Mouse (Mus musculus): ENCODE results near the gene Isoc2b. TPM values are rescaled to one million over a fixed set of nuclear protein-coding genes. Genes with fewer than 3 reads are reported as not detected.

Gene Isoc2b
- total and polyA plus RNA-seq, 2 experiments from 2014 or later, result 2.0 to 3.7 TPM

GRCm38 (mm10) chr7:4878186-4878585, 8.1 kb upstream of the Isoc2b start:
- DNase-seq (ENCODE audit: low spot score) (no peak), ATAC-seq (ENCODE audit: low FRiP score) (no peak)
- H3K27me3 ChIP-seq (ENCODE audit: insufficient read depth, low read length), result no peaks in the 10 kb centered on the region
- no peak overlapping the region for H3K4me2 ChIP-seq (ENCODE audit: low read depth, low read length, poor library complexity, severe bottlenecking)
- peak; percentile 41; the same call in 1 of the 2 replicates for TF ChIP-seq CTCF (IDR thresholded peaks at IDR 0.05)
- no peak overlapping the region for H3K9ac ChIP-seq (replicated peaks; ENCODE audit: low read length, poor library complexity, severe bottlenecking)
- no peaks in the 10 kb centered on the region for H3K36me3 ChIP-seq (ENCODE audit: insufficient read depth, low read length)
- H3K4me3 ChIP-seq (ENCODE audit: low read depth, low read length), result no peak overlapping the region
- H3K27ac ChIP-seq (ENCODE audit: low read depth, low read length), result no peak overlapping the region
- H3K4me1 ChIP-seq (ENCODE audit: insufficient read depth, low read length), result no peaks in the 10 kb centered on the region
- no peaks in the 10 kb centered on the region for H3K9me3 ChIP-seq (ENCODE audit: low read length)

DNA sequence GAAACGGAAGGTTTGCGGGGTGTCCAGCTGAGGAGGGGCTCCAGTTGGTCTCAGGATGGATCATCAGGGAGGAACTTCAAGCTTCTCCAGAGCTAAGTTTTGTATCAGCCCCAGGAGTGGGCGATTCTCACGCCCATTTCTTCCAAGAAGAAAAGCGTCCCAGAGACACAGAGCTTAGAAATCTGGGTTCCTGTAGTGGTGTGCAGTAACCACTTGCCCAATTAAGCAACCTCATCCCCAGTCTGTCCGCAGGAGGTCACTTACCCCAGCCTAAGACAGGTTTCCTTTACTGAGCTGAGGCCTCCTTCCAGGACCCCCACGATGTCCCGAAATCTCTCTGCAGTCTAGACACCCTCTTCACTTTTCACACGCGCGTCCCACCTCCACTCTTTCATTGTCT, 7.2 kb upstream of the Isoc2b start:
- no peak for DNase-seq (ENCODE audit: low spot score)
- Histone ChIP-seq H3K9ac (replicated peaks; ENCODE audit: low read length, poor library complexity, severe bottlenecking) (peak overlapping the region; percentile 42), H3K4me3 (ENCODE audit: low read depth, low read length) (peak overlapping the region; percentile 49), H3K27me3 (ENCODE audit: insufficient read depth, low read length) (no peaks in the 10 kb centered on the region), H3K27ac (ENCODE audit: low read depth, low read length) (no peak overlapping the region), H3K4me1 (ENCODE audit: insufficient read depth, low read length) (no peaks in the 10 kb centered on the region), H3K4me2 (ENCODE audit: low read depth, low read length, poor library complexity, severe bottlenecking) (peak overlapping the region; percentile 67), H3K9me3 (ENCODE audit: low read length) (no peaks in the 10 kb centered on the region), H3K36me3 (ENCODE audit: insufficient read depth, low read length) (no peaks in the 10 kb centered on the region)
- ATAC-seq (ENCODE audit: low FRiP score), result peak; percentile 20; the same call in 1 of the 2 replicates
- TF ChIP-seq CTCF (IDR thresholded peaks at IDR 0.05), result no peak
- WGBS, result 7% methylated on average over 11 of the region's 11 CpGs

- Histone ChIP-seq H3K9me3 (ENCODE audit: low read length) (no peaks in the 10 kb centered on the region), H3K4me2 (ENCODE audit: low read depth, low read length, poor library complexity, severe bottlenecking) (peak within 1 kb of the TSS; percentile 67), H3K27ac (ENCODE audit: low read depth, low read length) (peak within 1 kb of the TSS; percentile 55), H3K27me3 (ENCODE audit: insufficient read depth, low read length) (no peaks in the 10 kb centered on the region), H3K36me3 (ENCODE audit: insufficient read depth, low read length) (no peaks in the 10 kb centered on the region), H3K4me3 (ENCODE audit: low read depth, low read length) (peak within 1 kb of the TSS; percentile 49), H3K4me1 (ENCODE audit: insufficient read depth, low read length) (no peaks in the 10 kb centered on the region), H3K9ac (replicated peaks; ENCODE audit: low read length, poor library complexity, severe bottlenecking) (peak within 1 kb of the TSS; percentile 52)
- WGBS, result 1% methylated on average over 22 of the region's 22 CpGs
- ATAC-seq (ENCODE audit: low FRiP score), result peak; percentile 99
- peak; percentile 95 for DNase-seq (ENCODE audit: low spot score)
- TF ChIP-seq CTCF (IDR thresholded peaks at IDR 0.05), result no peak
Measured at GRCm38 (mm10) chr7:4876753-4877221, 6.7 kb upstream of the Isoc2b start, which contains the start of gene Isoc2a. Gene Isoc2a, plus strand, starts transcription at chr7:4877153.

- Histone ChIP-seq H3K9ac (replicated peaks; ENCODE audit: low read length, poor library complexity, severe bottlenecking) (peak overlapping the region; percentile 59), H3K9me3 (ENCODE audit: low read length) (no peaks in the 10 kb centered on the region), H3K4me3 (ENCODE audit: low read depth, low read length) (peak overlapping the region; percentile 44), H3K36me3 (ENCODE audit: insufficient read depth, low read length) (no peaks in the 10 kb centered on the region), H3K27ac (ENCODE audit: low read depth, low read length) (peak overlapping the region; percentile 57), H3K4me2 (ENCODE audit: low read depth, low read length, poor library complexity, severe bottlenecking) (peak overlapping the region; percentile 68), H3K27me3 (ENCODE audit: insufficient read depth, low read length) (no peaks in the 10 kb centered on the region), H3K4me1 (ENCODE audit: insufficient read depth, low read length) (no peaks in the 10 kb centered on the region)
- DNase-seq (ENCODE audit: low spot score) (no peak), ATAC-seq (ENCODE audit: low FRiP score) (no peak)
- WGBS, result 20% methylated on average over 10 of the region's 10 CpGs
- TF ChIP-seq CTCF (IDR thresholded peaks at IDR 0.05), result no peak
Measured at GRCm38 (mm10) chr7:4866631-4867180, 3.4 kb downstream of the Isoc2b start.

DNA sequence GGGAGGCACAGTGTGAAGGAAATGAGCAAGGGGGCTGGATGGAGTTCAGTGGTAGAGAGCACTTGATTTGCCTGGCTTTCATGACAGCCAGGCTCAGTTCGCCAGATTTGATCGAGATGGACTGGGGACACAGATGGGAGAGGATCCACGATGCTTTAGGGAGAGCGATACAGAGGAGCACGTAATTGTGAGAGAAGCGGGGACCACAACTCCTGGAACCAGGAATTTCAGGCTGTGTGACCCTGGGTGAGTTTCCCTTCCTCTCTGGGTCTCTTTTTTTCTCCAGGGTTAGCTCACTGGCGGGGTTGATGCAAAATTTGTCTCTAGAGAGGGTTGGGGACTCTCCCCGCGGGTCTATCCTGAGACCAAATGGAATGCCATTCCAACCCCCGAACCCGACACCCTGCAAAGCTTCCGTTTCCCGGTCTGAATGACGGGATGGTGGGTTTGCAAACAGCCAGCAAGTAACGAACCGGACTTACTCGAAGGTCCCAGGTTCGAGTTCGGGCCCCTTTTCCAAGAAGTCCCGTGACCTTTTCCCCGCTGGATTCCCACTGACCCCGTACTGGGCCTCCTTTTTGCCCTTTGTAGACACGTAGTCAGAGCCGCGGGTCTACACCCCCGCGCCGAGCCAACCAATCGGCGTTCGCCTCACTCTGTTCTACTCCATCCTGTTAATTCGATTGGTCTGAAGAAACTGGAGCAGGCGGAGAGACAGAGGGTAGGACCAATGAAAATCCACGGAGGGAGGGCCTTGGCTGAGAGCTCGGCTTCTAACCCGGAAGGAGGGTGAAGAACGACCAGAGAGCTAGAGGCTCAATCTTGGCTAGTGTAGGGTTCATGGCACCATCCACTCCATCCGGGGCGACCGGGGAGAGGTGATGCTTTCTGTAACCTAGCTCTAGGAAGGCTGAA, 4.2 kb downstream of the Isoc2b start:
- Histone ChIP-seq H3K4me3 (ENCODE audit: low read depth, low read length) (peak overlapping the region; percentile 44), H3K36me3 (ENCODE audit: insufficient read depth, low read length) (no peaks in the 10 kb centered on the region), H3K27ac (ENCODE audit: low read depth, low read length) (peak overlapping the region; percentile 57), H3K9ac (replicated peaks; ENCODE audit: low read length, poor library complexity, severe bottlenecking) (peak overlapping the region; percentile 59), H3K4me1 (ENCODE audit: insufficient read depth, low read length) (no peaks in the 10 kb centered on the region), H3K27me3 (ENCODE audit: insufficient read depth, low read length) (no peaks in the 10 kb centered on the region), H3K9me3 (ENCODE audit: low read length) (no peaks in the 10 kb centered on the region), H3K4me2 (ENCODE audit: low read depth, low read length, poor library complexity, severe bottlenecking) (peak overlapping the region; percentile 68)
- ATAC-seq (ENCODE audit: low FRiP score) (peak; percentile 100), DNase-seq (ENCODE audit: low spot score) (peak; percentile 98)
- 2% methylated on average over 40 of the region's 40 CpGs for WGBS
- no peak for TF ChIP-seq CTCF (IDR thresholded peaks at IDR 0.05)

- Histone ChIP-seq H3K27me3 (ENCODE audit: insufficient read depth, low read length) (no peaks in the 10 kb centered on the region), H3K9ac (replicated peaks; ENCODE audit: low read length, poor library complexity, severe bottlenecking) (no peak overlapping the region)
Measured at GRCm38 (mm10) chr7:4865090-4865489, 5.0 kb downstream of the Isoc2b start.

More at GRCm38 (mm10) chr7:4865090-4865489, 5.0 kb downstream of the Isoc2b start:
- Histone ChIP-seq H3K4me3 (ENCODE audit: low read depth, low read length) (no peak overlapping the region; the same call in 1 of the 2 replicates), H3K9me3 (ENCODE audit: low read length) (no peaks in the 10 kb centered on the region), H3K27ac (ENCODE audit: low read depth, low read length) (peak overlapping the region; percentile 40; the same call in 1 of the 2 replicates), H3K4me1 (ENCODE audit: insufficient read depth, low read length) (no peaks in the 10 kb centered on the region), H3K4me2 (ENCODE audit: low read depth, low read length, poor library complexity, severe bottlenecking) (peak overlapping the region; percentile 68; the same call in 1 of the 2 replicates), H3K36me3 (ENCODE audit: insufficient read depth, low read length) (no peaks in the 10 kb centered on the region)
- TF ChIP-seq CTCF (IDR thresholded peaks at IDR 0.05), result peak; percentile 73
- peak; percentile 42 for DNase-seq (ENCODE audit: low spot score)
- 53% methylated on average over 5 of the region's 5 CpGs for WGBS
- ATAC-seq (ENCODE audit: low FRiP score), result peak; percentile 54

Data from midbrain, postnatal 0 days (tissue).